Mouse (Mus musculus): ENCODE data around the gene Nucks1. TPM values are rescaled to one million over a fixed set of nuclear protein-coding genes. Genes with fewer than 3 reads are reported as not detected.

The Nucks1 gene
- total RNA-seq, 2 experiments from 2014 or later, result 158 to 166 TPM

- no peak for DNase-seq (ENCODE audit: low spot score in 2 of 2)
These were observed 7.3 kb downstream of the Nucks1 start for GRCm38 (mm10) chr1:131917634-131918033.

- DNase-seq (ENCODE audit: low spot score in 2 of 2), result no peak
These were observed 8.7 kb downstream of the Nucks1 start for GRCm38 (mm10) chr1:131919052-131919451.

GRCm38 (mm10) chr1:131922100-131922499 is 11.8 kb downstream of the Nucks1 start:
- no peak for DNase-seq (ENCODE audit: low spot score in 2 of 2)

- no peak for DNase-seq (ENCODE audit: low spot score in 2 of 2)
These were observed 23.1 kb downstream of the Nucks1 start for GRCm38 (mm10) chr1:131933471-131933870.

- peak; percentile 50 to 85 for DNase-seq (ENCODE audit: low spot score in 2 of 2)
These were observed 27.4 kb downstream of the Nucks1 start for GRCm38 (mm10) chr1:131937659-131938305.

GRCm38 (mm10) chr1:131938811-131939210 is 28.5 kb downstream of the Nucks1 start:
- DNase-seq (ENCODE audit: low spot score in 2 of 2), result no peak

GRCm38 (mm10) chr1:131940711-131941244 is 30.4 kb downstream of the Nucks1 start:
- no peak for DNase-seq (ENCODE audit: low spot score in 2 of 2)

GRCm38 (mm10) chr1:131941501-131941900 is 31.2 kb downstream of the Nucks1 start:
- DNase-seq (ENCODE audit: low spot score in 2 of 2), result no peak

GRCm38 (mm10) chr1:131942621-131943590 is 32.6 kb downstream of the Nucks1 start:
- DNase-seq (ENCODE audit: low spot score in 2 of 2), result no peak

- no peak for DNase-seq (ENCODE audit: low spot score in 2 of 2)
These were observed 35.5 kb downstream of the Nucks1 start for GRCm38 (mm10) chr1:131945674-131946440.

GRCm38 (mm10) chr1:131946462-131947215 is 36.3 kb downstream of the Nucks1 start:
- no peak for DNase-seq (ENCODE audit: low spot score in 2 of 2)

GRCm38 (mm10) chr1:131947997-131948525 is 37.7 kb downstream of the Nucks1 start:
- no peak for DNase-seq (ENCODE audit: low spot score in 2 of 2)

GRCm38 (mm10) chr1:131954242-131954865 is 44.0 kb downstream of the Nucks1 start:
- DNase-seq (ENCODE audit: low spot score in 2 of 2), result no peak

GRCm38 (mm10) chr1:131955131-131955757 is 44.9 kb downstream of the Nucks1 start:
- DNase-seq (ENCODE audit: low spot score in 2 of 2), result no peak

GRCm38 (mm10) chr1:131957416-131957815 is 47.1 kb downstream of the Nucks1 start:
- no peak for DNase-seq (ENCODE audit: low spot score in 2 of 2)

- no peak for DNase-seq (ENCODE audit: low spot score in 2 of 2)
These were observed 50.7 kb downstream of the Nucks1 start for GRCm38 (mm10) chr1:131961004-131961403.

GRCm38 (mm10) chr1:131962606-131963084 is 52.3 kb downstream of the Nucks1 start, which contains the start of gene Slc45a3:
Gene Slc45a3, plus strand, starts transcription at chr1:131962967.
- no peak for DNase-seq (ENCODE audit: low spot score in 2 of 2)

GRCm38 (mm10) chr1:131963085-131963951 is 53.0 kb downstream of the Nucks1 start:
- DNase-seq (ENCODE audit: low spot score in 2 of 2), result no peak

All from layer of hippocampus, adult 18-20 months (tissue).